Mouse (Mus musculus) liver, adult 2 months (tissue): ENCODE results near the gene Zfp992.
"Not testable (repeated sequence)": the region's sequence is repeated elsewhere in the genome, so short reads cannot be mapped to it uniquely, and the experiment has no call there.

Experiments
- CTCF ChIP-seq: fragments of 200-500 bp; IDR thresholded peaks from 2 replicates; pipeline ENCODE4 v1.5.1; 2011; ENCODE audit warnings: low read depth, low read length, control low read depth
- POLR2A ChIP-seq: fragments of 200-500 bp; IDR thresholded peaks from 2 replicates; pipeline ENCODE4 v1.6.1; 2011; ENCODE audit warnings: low read length, control low read depth; ENCODE audit not compliant: insufficient read depth; ENCODE audit errors: extremely low read depth

DNA sequence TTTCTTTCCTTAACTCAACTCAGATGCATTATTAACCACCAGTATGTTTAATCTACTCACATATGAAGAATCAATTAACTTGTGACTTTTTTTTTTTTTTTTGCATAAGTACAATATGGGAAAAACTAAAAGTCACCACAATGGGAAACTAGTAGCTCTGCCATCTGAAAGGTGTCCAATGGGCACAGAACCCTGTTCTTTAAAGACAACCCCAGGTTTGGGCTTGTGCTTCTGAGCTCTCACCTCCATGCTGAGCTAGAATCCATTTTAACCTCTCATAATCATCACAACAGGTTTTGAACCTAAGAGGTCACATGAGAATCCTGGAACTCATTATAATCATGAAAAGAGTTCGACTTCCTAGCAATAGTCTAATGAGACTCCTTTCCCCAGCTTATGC lies 19.4 kb upstream of the Zfp992 start:
- TF ChIP-seq CTCF, POLR2A: not testable (repeated sequence)
